Comparison of ENCODE assay signal across 18 mouse cellular contexts in genomic region chr2:139032105-139032812, GRCm38 (mm10).
DNase-seq lines count a peak whose midpoint lies in the region; ATAC-seq and TF ChIP-seq lines count a peak whose summit lies in the region.
"Had no signal": no experiment of that assay in that cellular context is flagged by ENCODE, and none has a peak within 500 bp of the region (broad histone marks: within the 10 kb centered on the region; RNA-seq: fewer than 3 reads in every experiment).

No protein-coding gene starts in this region.

- no peaks in the 10 kb centered on the region for H3K9me3 ChIP-seq in kidney, embryonic 14.5 days (ENCODE audit: control insufficient read depth, low read length)
- H3K9me3 ChIP-seq in lung, postnatal 0 days (ENCODE audit: low read length), result no peaks in the 10 kb centered on the region
- no peaks in the 10 kb centered on the region for H3K9me3 ChIP-seq in intestine, embryonic 16.5 days (ENCODE audit: control insufficient read depth, low read length)
- no peaks in the 10 kb centered on the region for H3K9me3 ChIP-seq in stomach, embryonic 16.5 days (replicated peaks; ENCODE audit: control insufficient read depth, low read length)
- H3K9me3 ChIP-seq: forebrain, embryonic 15.5 days; heart, embryonic 15.5 days; limb, embryonic 12.5 days had no signal

- H3K36me3 ChIP-seq in kidney, embryonic 14.5 days (ENCODE audit: control insufficient read depth, insufficient read depth, low read length), result no peaks in the 10 kb centered on the region
- H3K36me3 ChIP-seq in lung, postnatal 0 days (ENCODE audit: insufficient read depth, low read length), result no peaks in the 10 kb centered on the region
- no peaks in the 10 kb centered on the region for H3K36me3 ChIP-seq in intestine, embryonic 16.5 days (ENCODE audit: control insufficient read depth, insufficient read depth, low read length)
- no peaks in the 10 kb centered on the region for H3K36me3 ChIP-seq in stomach, embryonic 16.5 days (ENCODE audit: control insufficient read depth, insufficient read depth, low read length)
- H3K36me3 ChIP-seq: forebrain, embryonic 15.5 days; heart, embryonic 15.5 days; limb, embryonic 12.5 days had no signal

- no peaks in the 10 kb centered on the region for H3K4me1 ChIP-seq in kidney, embryonic 14.5 days (ENCODE audit: control insufficient read depth, insufficient read depth, low read length)
- H3K4me1 ChIP-seq in lung, postnatal 0 days (ENCODE audit: insufficient read depth, low read depth, low read length), result peaks cover 4% of the 10 kb centered on the region; the same call in 1 of the 2 replicates
- H3K4me1 ChIP-seq in lung, adult 2 months (ENCODE audit: control insufficient read depth, insufficient read depth, low read length), result no peaks in the 10 kb centered on the region
- H3K4me1 ChIP-seq in intestine, embryonic 16.5 days (ENCODE audit: control insufficient read depth, insufficient read depth, low read length), result no peaks in the 10 kb centered on the region
- H3K4me1 ChIP-seq in stomach, embryonic 16.5 days (ENCODE audit: control insufficient read depth, insufficient read depth, low read length), result no peaks in the 10 kb centered on the region
- H3K4me1 ChIP-seq: forebrain, embryonic 15.5 days; heart, embryonic 15.5 days; megakaryocyte, embryonic 14.5 days had no signal

- no peaks in the 10 kb centered on the region for H3K27me3 ChIP-seq in kidney, embryonic 14.5 days (ENCODE audit: control insufficient read depth, insufficient read depth, low read length)
- no peaks in the 10 kb centered on the region for H3K27me3 ChIP-seq in lung, postnatal 0 days (replicated peaks; ENCODE audit: insufficient read depth, low read length)
- no peaks in the 10 kb centered on the region for H3K27me3 ChIP-seq in intestine, embryonic 16.5 days (replicated peaks; ENCODE audit: control insufficient read depth, insufficient read depth, low read length)
- no peaks in the 10 kb centered on the region for H3K27me3 ChIP-seq in stomach, embryonic 16.5 days (ENCODE audit: control insufficient read depth, insufficient read depth, low read length)
- H3K27me3 ChIP-seq: forebrain, embryonic 15.5 days; heart, embryonic 15.5 days; limb, embryonic 12.5 days; megakaryocyte, embryonic 14.5 days had no signal

- no peak overlapping the region for H3K4me2 ChIP-seq in kidney, embryonic 14.5 days (replicated peaks; ENCODE audit: low read depth, low read length)
- no peak overlapping the region for H3K4me2 ChIP-seq in lung, postnatal 0 days (replicated peaks; ENCODE audit: low read depth, low read length)
- no peak overlapping the region for H3K4me2 ChIP-seq in intestine, embryonic 16.5 days (ENCODE audit: low read depth, low read length)
- no peak overlapping the region for H3K4me2 ChIP-seq in stomach, embryonic 16.5 days (ENCODE audit: low read depth, low read length)
- H3K4me2 ChIP-seq: forebrain, embryonic 15.5 days; heart, embryonic 15.5 days; limb, embryonic 12.5 days had no signal

- WGBS in kidney, embryonic 14.5 days, result 54% methylated on average over 5 of the region's 5 CpGs
- 33% methylated on average over 5 of the region's 5 CpGs for WGBS in lung, postnatal 0 days
- WGBS in lung, adult 2 months, result 52% methylated on average over 5 of the region's 5 CpGs
- 45% methylated on average over 5 of the region's 5 CpGs for WGBS in intestine, embryonic 16.5 days
- WGBS in stomach, embryonic 16.5 days, result 38% methylated on average over 5 of the region's 5 CpGs

- no peak overlapping the region for H3K4me3 ChIP-seq in kidney, embryonic 14.5 days (ENCODE audit: low read length)
- H3K4me3 ChIP-seq in lung, postnatal 0 days (ENCODE audit: low read depth, low read length), result no peak overlapping the region
- H3K4me3 ChIP-seq in lung, adult 2 months (replicated peaks; ENCODE audit: extremely low read depth, low read depth, low read length), result no peak overlapping the region
- H3K4me3 ChIP-seq in intestine, embryonic 16.5 days (ENCODE audit: low read length), result no peak overlapping the region
- H3K4me3 ChIP-seq in stomach, embryonic 16.5 days (replicated peaks; ENCODE audit: low read length), result no peak overlapping the region
- H3K4me3 ChIP-seq: forebrain, embryonic 15.5 days; heart, embryonic 15.5 days; limb, embryonic 12.5 days; megakaryocyte, embryonic 14.5 days had no signal

- no peak overlapping the region for H3K9ac ChIP-seq in kidney, embryonic 14.5 days (ENCODE audit: low read depth, low read length)
- H3K9ac ChIP-seq in lung, postnatal 0 days (replicated peaks; ENCODE audit: low read depth), result no peak overlapping the region
- no peak overlapping the region for H3K9ac ChIP-seq in intestine, embryonic 16.5 days (ENCODE audit: low read depth, low read length)
- H3K9ac ChIP-seq in stomach, embryonic 16.5 days (ENCODE audit: low read length), result no peak overlapping the region
- H3K9ac ChIP-seq: forebrain, embryonic 15.5 days; heart, embryonic 15.5 days; limb, embryonic 12.5 days had no signal

- TF ChIP-seq POLR2A in lung, adult 2 months (IDR thresholded peaks at IDR 0.05; ENCODE audit: borderline replicate concordance, extremely low read depth, low read depth, low read length), result no peak

- TF ChIP-seq CTCF in lung, postnatal 0 days (IDR thresholded peaks at IDR 0.05), result no peak
- TF ChIP-seq CTCF in lung, adult 2 months (IDR thresholded peaks at IDR 0.05; ENCODE audit: insufficient read depth, low read length), result no peak

- ATAC-seq in kidney, embryonic 14.5 days (ENCODE audit: low FRiP score, low TSS enrichment), result peak; percentile 83; the same call in 1 of the 2 replicates
- ATAC-seq in lung, postnatal 0 days, result peak; percentile 49
- ATAC-seq in intestine, embryonic 16.5 days, result peak; percentile 91
- ATAC-seq in stomach, embryonic 16.5 days (ENCODE audit: insufficient read depth, low FRiP score), result peak; percentile 82
- ATAC-seq in megakaryocyte progenitor cell, adult 5-6 weeks (replicated peaks; ENCODE audit: poor library complexity), result no peak
- ATAC-seq: forebrain, embryonic 15.5 days; midbrain, embryonic 16.5 days had no signal

- no peak for TF ChIP-seq EP300 in lung, postnatal 0 days (IDR thresholded peaks at IDR 0.05)

- no peak overlapping the region for H3K27ac ChIP-seq in kidney, embryonic 14.5 days (ENCODE audit: low read depth, low read length)
- H3K27ac ChIP-seq in lung, postnatal 0 days (ENCODE audit: low read length), result no peak overlapping the region
- no peak overlapping the region for H3K27ac ChIP-seq in intestine, embryonic 16.5 days (ENCODE audit: low read length)
- H3K27ac ChIP-seq in stomach, embryonic 16.5 days (ENCODE audit: low read length), result no peak overlapping the region
- H3K27ac ChIP-seq: forebrain, embryonic 15.5 days; heart, embryonic 15.5 days; limb, embryonic 12.5 days had no signal

- no peak for DNase-seq in kidney, adult 9 months
- peak; percentile 38 for DNase-seq in lung, postnatal 0 days (ENCODE audit: low spot score)
- no peak for DNase-seq in lung, adult 2 months
- no peak for DNase-seq in spleen, postnatal 36 days (ENCODE audit: low spot score in 2 of 2)
- DNase-seq: adrenal gland, adult 2 months; cerebellum, adult 11-12 months; cerebellum, postnatal 36 days; heart, adult 11 months; layer of hippocampus, postnatal 36 days had no signal
